In genomic region chr12:39493114-39493513, GRCm38 (mm10) we compare ENCODE assay signal across 15 mouse cellular contexts.
DNase-seq lines count a peak whose midpoint lies in the region; TF ChIP-seq lines count a peak whose summit lies in the region.
"Had no signal": no experiment of that assay in that cellular context is flagged by ENCODE, and none has a peak within 500 bp of the region (broad histone marks: within the 10 kb centered on the region; RNA-seq: fewer than 3 reads in every experiment).

No protein-coding gene starts in this region.

- no peak for TF ChIP-seq POLR2A in cerebellum, adult 2 months (IDR thresholded peaks at IDR 0.05; ENCODE audit: borderline replicate concordance, insufficient read depth, low read length)

- H3K27ac ChIP-seq in cerebellum, adult 2 months (ENCODE audit: insufficient read depth, low read length): peak overlapping the region; percentile 32; the same call in 1 of the 2 replicates
- H3K27ac ChIP-seq: forebrain, embryonic 10.5 days; heart, embryonic 15.5 days; hindbrain, embryonic 13.5 days; left cerebral cortex, adult 2 months; liver, embryonic 12.5 days; stomach, embryonic 15.5 days had no signal

- H3K4me1 ChIP-seq in cerebellum, adult 2 months (ENCODE audit: control insufficient read depth, insufficient read depth, low read length): peaks cover 7% of the 10 kb centered on the region; the same call in 1 of the 2 replicates
- H3K4me1 ChIP-seq: forebrain, embryonic 10.5 days; heart, embryonic 15.5 days; hindbrain, embryonic 13.5 days; liver, embryonic 12.5 days; stomach, embryonic 15.5 days had no signal

- peak; percentile 24 to 47 for DNase-seq in left cerebral cortex, adult 18-20 months (ENCODE audit: low spot score in 2 of 2)
- DNase-seq in left cerebral cortex, adult 11 months (ENCODE audit: low spot score): no peak
- DNase-seq in cerebellum, adult 2 months: peak; percentile 82 to 91
- DNase-seq in frontal cortex, postnatal 36 days (ENCODE audit: low spot score in 2 of 2): peak; percentile 21 to 56
- DNase-seq in right cerebral cortex, postnatal 25 days: peak; percentile 25
- DNase-seq in embryo, embryonic 10 days (ENCODE audit: low spot score): no peak
- no peak for DNase-seq in adrenal gland, postnatal 25 days
- DNase-seq: gastrocnemius, postnatal 36 days; thymus, postnatal 4 days had no signal

- 7% methylated on average over 8 of the region's 8 CpGs for WGBS in cerebellum, adult 2 months

- no peak overlapping the region for H3K4me3 ChIP-seq in cerebellum, adult 2 months (replicated peaks; ENCODE audit: insufficient read depth, low read depth, low read length)
- H3K4me3 ChIP-seq: forebrain, embryonic 10.5 days; heart, embryonic 15.5 days; hindbrain, embryonic 13.5 days; left cerebral cortex, adult 2 months; liver, embryonic 12.5 days; stomach, embryonic 15.5 days had no signal

- TF ChIP-seq CTCF in cerebellum, adult 2 months (IDR thresholded peaks at IDR 0.05; ENCODE audit: borderline replicate concordance, insufficient read depth, low read depth, low read length): no peak

- H3K27me3 ChIP-seq in cerebellum, adult 2 months (ENCODE audit: control insufficient read depth, insufficient read depth, low read length): no peaks in the 10 kb centered on the region
- H3K27me3 ChIP-seq: heart, embryonic 15.5 days; hindbrain, embryonic 13.5 days; liver, embryonic 12.5 days; stomach, embryonic 15.5 days had no signal

Comparison
In these comparisons a context has a peak if more than half of its experiments do, and no peak if none do; other contexts are left out.
1. DNase-seq: peak in left cerebral cortex, adult 18-20 months (2 of 2), cerebellum, adult 2 months (2 of 2), frontal cortex, postnatal 36 days (2 of 2) and right cerebral cortex, postnatal 25 days (single experiment); none in left cerebral cortex, adult 11 months (single experiment), embryo, embryonic 10 days (single experiment) and adrenal gland, postnatal 25 days (single experiment).